14 mouse cellular contexts compared by ENCODE assay signal in the genomic region with DNA sequence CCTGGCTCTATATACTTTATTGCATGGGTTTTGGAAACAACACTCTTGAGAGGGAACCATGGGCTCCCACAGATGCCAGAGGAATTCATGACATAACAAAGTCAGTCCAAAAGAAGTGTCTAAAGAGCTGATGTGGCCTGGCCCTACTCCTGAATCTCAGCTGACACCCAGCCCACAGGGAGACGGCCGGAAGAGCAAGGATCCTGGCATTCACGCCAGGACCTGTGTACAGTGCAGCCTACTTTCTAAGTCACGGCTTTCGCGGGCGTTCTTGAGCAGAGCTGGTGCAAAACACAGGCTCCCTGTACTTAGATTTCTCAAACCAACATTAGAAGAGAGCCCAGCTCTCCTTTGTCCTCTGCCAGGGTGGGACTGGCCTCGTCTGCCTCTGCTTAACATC. TPM values are rescaled to one million over a fixed set of nuclear protein-coding genes. Genes with fewer than 3 reads are reported as not detected.
DNase-seq lines count a peak whose midpoint lies in the region; ATAC-seq and TF ChIP-seq lines count a peak whose summit lies in the region.
"Had no signal": no experiment of that assay in that cellular context is flagged by ENCODE, and none has a peak within 500 bp of the region (broad histone marks: within the 10 kb centered on the region; RNA-seq: fewer than 3 reads in every experiment).

No protein-coding gene starts in this region.

- H3K4me2 ChIP-seq in forebrain, postnatal 0 days (ENCODE audit: low read depth) = no peak overlapping the region
- no peak overlapping the region for H3K4me2 ChIP-seq in forebrain, embryonic 14.5 days (ENCODE audit: low read length)
- H3K4me2 ChIP-seq in midbrain, embryonic 13.5 days (replicated peaks) = no peak overlapping the region
- H3K4me2 ChIP-seq in heart, embryonic 12.5 days = no peak overlapping the region

- peak overlapping the region; percentile 40; the same call in 1 of the 2 replicates for H3K27ac ChIP-seq in forebrain, postnatal 0 days (ENCODE audit: low read depth, low read length)
- no peak overlapping the region for H3K27ac ChIP-seq in forebrain, embryonic 14.5 days (ENCODE audit: low read depth, low read length)
- H3K27ac ChIP-seq in midbrain, embryonic 10.5 days (replicated peaks) = peak overlapping the region; percentile 57
- no peak overlapping the region for H3K27ac ChIP-seq in midbrain, embryonic 13.5 days
- 0 out of 2 replicates have a peak overlapping the region, but pooled peaks have one; percentile 17 for H3K27ac ChIP-seq in heart, embryonic 12.5 days (ENCODE audit: poor library complexity, severe bottlenecking)

- TF ChIP-seq CTCF in forebrain, postnatal 0 days (IDR thresholded peaks at IDR 0.05; ENCODE audit: low read depth) = no peak

- H3K4me3 ChIP-seq in forebrain, postnatal 0 days (ENCODE audit: low read depth, low read length) = no peak overlapping the region
- H3K4me3 ChIP-seq in forebrain, embryonic 14.5 days (ENCODE audit: low read depth, low read length) = no peak overlapping the region
- H3K4me3 ChIP-seq in midbrain, embryonic 10.5 days = no peak overlapping the region
- H3K4me3 ChIP-seq in midbrain, embryonic 13.5 days (replicated peaks) = no peak overlapping the region
- H3K4me3 ChIP-seq in heart, embryonic 12.5 days = no peak overlapping the region

- no peak overlapping the region for H3K9ac ChIP-seq in forebrain, postnatal 0 days
- H3K9ac ChIP-seq in forebrain, embryonic 14.5 days (ENCODE audit: low read length) = no peak overlapping the region
- no peak overlapping the region for H3K9ac ChIP-seq in midbrain, embryonic 13.5 days (replicated peaks)
- no peak overlapping the region for H3K9ac ChIP-seq in heart, embryonic 12.5 days

- peaks cover 16% of the 10 kb centered on the region for H3K4me1 ChIP-seq in forebrain, postnatal 0 days (ENCODE audit: insufficient read depth)
- H3K4me1 ChIP-seq in forebrain, embryonic 14.5 days (ENCODE audit: control insufficient read depth, insufficient read depth, low read length) = peaks cover 24% of the 10 kb centered on the region
- H3K4me1 ChIP-seq in midbrain, embryonic 10.5 days = peaks cover 38% of the 10 kb centered on the region
- peaks cover 44% of the 10 kb centered on the region for H3K4me1 ChIP-seq in midbrain, embryonic 13.5 days (replicated peaks)
- peaks cover 20% of the 10 kb centered on the region for H3K4me1 ChIP-seq in heart, embryonic 12.5 days (replicated peaks)

- H3K36me3 ChIP-seq in forebrain, postnatal 0 days (ENCODE audit: insufficient read depth) = no peaks in the 10 kb centered on the region
- no peaks in the 10 kb centered on the region for H3K36me3 ChIP-seq in forebrain, embryonic 14.5 days (ENCODE audit: control insufficient read depth, insufficient read depth, low read length)
- no peaks in the 10 kb centered on the region for H3K36me3 ChIP-seq in midbrain, embryonic 10.5 days
- H3K36me3 ChIP-seq in midbrain, embryonic 13.5 days = no peaks in the 10 kb centered on the region
- no peaks in the 10 kb centered on the region for H3K36me3 ChIP-seq in heart, embryonic 12.5 days

- no peaks in the 10 kb centered on the region for H3K27me3 ChIP-seq in forebrain, postnatal 0 days (ENCODE audit: insufficient read depth, low read length)
- no peaks in the 10 kb centered on the region for H3K27me3 ChIP-seq in forebrain, embryonic 14.5 days (replicated peaks; ENCODE audit: control insufficient read depth, insufficient read depth, low read length)
- no peaks in the 10 kb centered on the region for H3K27me3 ChIP-seq in midbrain, embryonic 10.5 days (ENCODE audit: low read depth, poor library complexity, severe bottlenecking)
- no peaks in the 10 kb centered on the region for H3K27me3 ChIP-seq in midbrain, embryonic 13.5 days
- no peaks in the 10 kb centered on the region for H3K27me3 ChIP-seq in heart, embryonic 12.5 days (replicated peaks)

- no peaks in the 10 kb centered on the region for H3K9me3 ChIP-seq in forebrain, postnatal 0 days (ENCODE audit: low read length)
- no peaks in the 10 kb centered on the region for H3K9me3 ChIP-seq in forebrain, embryonic 14.5 days (replicated peaks; ENCODE audit: control insufficient read depth, low read length)
- no peaks in the 10 kb centered on the region for H3K9me3 ChIP-seq in midbrain, embryonic 10.5 days (replicated peaks)
- no peaks in the 10 kb centered on the region for H3K9me3 ChIP-seq in midbrain, embryonic 13.5 days
- no peaks in the 10 kb centered on the region for H3K9me3 ChIP-seq in heart, embryonic 12.5 days (replicated peaks)

- WGBS in forebrain, postnatal 0 days = 66% methylated on average over 8 of the region's 8 CpGs
- 83% methylated on average over 8 of the region's 8 CpGs for WGBS in forebrain, embryonic 14.5 days
- WGBS in midbrain, embryonic 10.5 days = 88% methylated on average over 8 of the region's 8 CpGs
- WGBS in midbrain, embryonic 13.5 days = 77% methylated on average over 8 of the region's 8 CpGs
- WGBS in heart, embryonic 12.5 days = 67% methylated on average over 8 of the region's 8 CpGs

- no peak for DNase-seq in forebrain, postnatal 0 days
- DNase-seq in forebrain, embryonic 14.5 days (ENCODE audit: low spot score) = no peak
- no peak for DNase-seq in midbrain, embryonic 10.5 days (ENCODE audit: low spot score)
- DNase-seq in cerebellum, postnatal 14 days = no peak
- DNase-seq in right cerebral cortex, postnatal 4 days = no peak
- no peak for DNase-seq in frontal cortex, postnatal 14 days (ENCODE audit: low spot score in 2 of 2)
- DNase-seq: kidney, postnatal 4 days; liver had no signal

- ATAC-seq in forebrain, postnatal 0 days = no peak
- ATAC-seq in forebrain, embryonic 14.5 days = no peak
- ATAC-seq in midbrain, embryonic 13.5 days = no peak
- no peak for ATAC-seq in heart, embryonic 12.5 days (ENCODE audit: insufficient number of reproducible peaks, low FRiP score)
- ATAC-seq: intestine, postnatal 0 days had no signal

RNA-seq across cellular contexts. Expression of a gene that starts 10.9 kb away (rescaled TPM):
- total RNA-seq in forebrain, postnatal 0 days (2014; rRNA removed) = 2.8 and 3.0 TPM in 2 replicates
- polyA plus RNA-seq in forebrain, postnatal 0 days (2015; fragmentation: Nextera tagmentation; extraction: Ambion mirVana) = 4.7 and 4.9 TPM in 2 replicates
- 3.5 and 5.0 TPM in 2 replicates for polyA plus RNA-seq in forebrain, embryonic 14.5 days (2014; fragmentation: Nextera tagmentation; extraction: Ambion mirVana)
- 34.9 and 35.5 TPM in 2 replicates for polyA plus RNA-seq in midbrain, embryonic 10.5 days (2016; fragmentation: Nextera tagmentation; extraction: Ambion mirVana)
- polyA plus RNA-seq in midbrain, embryonic 13.5 days (2015; fragmentation: Nextera tagmentation; extraction: Ambion mirVana) = 13.6 and 15.2 TPM in 2 replicates
- 21.7 and 21.8 TPM in 2 replicates for polyA plus RNA-seq in heart, embryonic 12.5 days (2016; fragmentation: Nextera tagmentation; extraction: Ambion mirVana)

RNA-seq across cellular contexts. Expression of a gene that starts 21.9 kb away (rescaled TPM):
- 14.5 and 16.3 TPM in 2 replicates for total RNA-seq in forebrain, postnatal 0 days (2014; rRNA removed)
- polyA plus RNA-seq in forebrain, postnatal 0 days (2015; fragmentation: Nextera tagmentation; extraction: Ambion mirVana) = 14.7 and 17.2 TPM in 2 replicates
- 19.8 and 23.6 TPM in 2 replicates for polyA plus RNA-seq in forebrain, embryonic 14.5 days (2014; fragmentation: Nextera tagmentation; extraction: Ambion mirVana)
- polyA plus RNA-seq in midbrain, embryonic 10.5 days (2016; fragmentation: Nextera tagmentation; extraction: Ambion mirVana) = 5.2 and 7.6 TPM in 2 replicates
- 13.4 and 14.5 TPM in 2 replicates for polyA plus RNA-seq in midbrain, embryonic 13.5 days (2015; fragmentation: Nextera tagmentation; extraction: Ambion mirVana)
- polyA plus RNA-seq in heart, embryonic 12.5 days (2016; fragmentation: Nextera tagmentation; extraction: Ambion mirVana) = 0.27 and 0.87 TPM in 2 replicates
- total RNA-seq: monocyte, adult 5-6 weeks; neutrophil, adult 5-6 weeks had no signal

RNA-seq across cellular contexts. Expression of a gene that starts 22.9 kb away (rescaled TPM):
- total RNA-seq in forebrain, postnatal 0 days (2014; rRNA removed) = 13.2 and 15.0 TPM in 2 replicates
- 16.6 and 17.9 TPM in 2 replicates for polyA plus RNA-seq in forebrain, postnatal 0 days (2015; fragmentation: Nextera tagmentation; extraction: Ambion mirVana)
- 14.8 and 15.2 TPM in 2 replicates for polyA plus RNA-seq in forebrain, embryonic 14.5 days (2014; fragmentation: Nextera tagmentation; extraction: Ambion mirVana)
- polyA plus RNA-seq in midbrain, embryonic 10.5 days (2016; fragmentation: Nextera tagmentation; extraction: Ambion mirVana) = 13.2 and 13.9 TPM in 2 replicates
- 12.3 and 13.4 TPM in 2 replicates for polyA plus RNA-seq in midbrain, embryonic 13.5 days (2015; fragmentation: Nextera tagmentation; extraction: Ambion mirVana)
- 18.9 and 20.5 TPM in 2 replicates for polyA plus RNA-seq in heart, embryonic 12.5 days (2016; fragmentation: Nextera tagmentation; extraction: Ambion mirVana)

RNA-seq across cellular contexts. Expression of a gene that starts 29.0 kb away (rescaled TPM):
- 0.15 and 0.48 TPM in 2 replicates for total RNA-seq in forebrain, postnatal 0 days (2014; rRNA removed)
- polyA plus RNA-seq in forebrain, postnatal 0 days (2015; fragmentation: Nextera tagmentation; extraction: Ambion mirVana) = 0.13 TPM in 1 of 2 replicates, not detected in the other
- polyA plus RNA-seq in forebrain, embryonic 14.5 days (2014; fragmentation: Nextera tagmentation; extraction: Ambion mirVana) = 0.15 and 0.19 TPM in 2 replicates
- polyA plus RNA-seq in midbrain, embryonic 10.5 days (2016; fragmentation: Nextera tagmentation; extraction: Ambion mirVana) = 0.81 and 0.98 TPM in 2 replicates
- polyA plus RNA-seq in midbrain, embryonic 13.5 days (2015; fragmentation: Nextera tagmentation; extraction: Ambion mirVana) = 0.26 and 0.55 TPM in 2 replicates
- polyA plus RNA-seq in heart, embryonic 12.5 days (2016; fragmentation: Nextera tagmentation; extraction: Ambion mirVana) = 0.13 and 0.15 TPM in 2 replicates
- total RNA-seq: left cerebral cortex, adult 18-20 months; monocyte, adult 5-6 weeks; neutrophil, adult 5-6 weeks had no signal
- polyA plus RNA-seq: intestine, postnatal 0 days had no signal

RNA-seq across cellular contexts. Expression of a gene that starts 32.5 kb away (rescaled TPM):
- total RNA-seq in forebrain, postnatal 0 days (2014; rRNA removed) = 8.8 and 10.2 TPM in 2 replicates
- polyA plus RNA-seq in forebrain, postnatal 0 days (2015; fragmentation: Nextera tagmentation; extraction: Ambion mirVana) = 1.3 and 1.4 TPM in 2 replicates
- polyA plus RNA-seq in forebrain, embryonic 14.5 days (2014; fragmentation: Nextera tagmentation; extraction: Ambion mirVana) = 2.2 and 2.4 TPM in 2 replicates
- polyA plus RNA-seq in midbrain, embryonic 10.5 days (2016; fragmentation: Nextera tagmentation; extraction: Ambion mirVana) = 0.92 and 1.1 TPM in 2 replicates
- polyA plus RNA-seq in midbrain, embryonic 13.5 days (2015; fragmentation: Nextera tagmentation; extraction: Ambion mirVana) = 2.0 and 2.1 TPM in 2 replicates
- polyA plus RNA-seq in heart, embryonic 12.5 days (2016; fragmentation: Nextera tagmentation; extraction: Ambion mirVana) = 0.78 and 0.82 TPM in 2 replicates

Comparison
In these comparisons a context has a peak if more than half of its experiments do, and no peak if none do; other contexts are left out.
1. H3K27ac ChIP-seq: peak in forebrain, postnatal 0 days (single experiment), midbrain, embryonic 10.5 days (single experiment) and heart, embryonic 12.5 days (single experiment); none in forebrain, embryonic 14.5 days (single experiment) and midbrain, embryonic 13.5 days (single experiment).